Mouse (Mus musculus) activated CD4-positive, CD25-positive, alpha-beta regulatory T cell, adult 9 weeks (primary cell): ENCODE results near the gene Serpinb3d. TPM values are rescaled to one million over a fixed set of nuclear protein-coding genes. Genes with fewer than 3 reads are reported as not detected.

ENCODE experiments used
- polyA plus RNA-seq: library from polyadenylated mRNA; unstranded; fragments of 100-300 nt; shearing (Covaris generic); gene quantifications from one replicate; pipeline ENCODE4 v1.2.1, GENCODE M21; 2017

Gene Serpinb3d
- not detected for polyA plus RNA-seq

DNA sequence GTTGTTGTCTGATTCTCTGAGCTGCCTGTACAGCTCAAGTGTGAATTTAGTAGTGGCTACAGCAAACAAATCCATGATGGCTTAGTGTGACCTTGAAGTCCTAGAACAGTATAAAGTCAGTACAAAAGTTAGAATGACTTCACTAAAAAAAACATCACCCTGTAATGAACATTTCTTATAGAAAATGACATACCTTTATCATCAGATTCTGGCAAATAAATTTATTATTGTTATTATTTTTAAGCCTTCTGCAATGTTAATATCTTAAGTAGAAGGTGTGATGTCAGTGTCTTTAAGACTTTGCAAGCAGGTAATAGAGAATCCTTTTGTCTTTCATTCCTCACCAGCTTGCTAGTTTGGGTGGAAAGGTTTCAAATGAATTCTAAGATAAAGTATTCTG, at the start of gene Serpinb3d:
Serpinb3d (minus strand) TSS at position 101 of the 400 bp plus-strand sequence.

DNA sequence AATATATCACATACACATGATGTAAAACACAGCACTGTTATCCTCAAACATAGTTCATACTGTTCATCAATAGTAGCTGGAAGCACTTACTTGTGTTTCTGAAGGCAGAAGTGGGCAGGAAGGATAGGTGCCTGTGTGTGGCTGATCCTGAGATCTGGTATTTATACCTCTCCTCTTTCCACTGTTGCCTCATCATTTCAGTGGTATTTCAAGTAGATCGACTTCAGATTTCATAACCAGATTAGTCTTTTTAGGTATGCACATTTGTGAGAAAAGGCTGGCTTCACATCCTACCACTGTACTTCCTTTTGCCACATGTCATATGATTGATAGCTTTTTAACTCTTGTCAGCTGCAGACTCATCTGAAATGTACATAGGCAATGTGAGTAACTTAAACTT, 31.1 kb downstream of the Serpinb3d start, which contains the start of gene Serpinb3a:
Serpinb3a (minus strand) TSS at position 101 of the 400 bp plus-strand sequence.

Other genes with a start within 250 kb of the Serpinb3d start
- gene Serpinb5, start 222.3 kb downstream of the Serpinb3d start, polyA plus RNA-seq, result not detected
- gene Serpinb12, start 149.1 kb downstream of the Serpinb3d start, polyA plus RNA-seq, result not detected
- gene Serpinb13, start 102.5 kb downstream of the Serpinb3d start, polyA plus RNA-seq, result not detected
- not detected for gene Serpinb3a, start 31.2 kb downstream of the Serpinb3d start, polyA plus RNA-seq
- gene Serpinb3b, start 194.9 kb upstream of the Serpinb3d start, polyA plus RNA-seq, result not detected
- gene Serpinb3c, start 194.9 kb upstream of the Serpinb3d start, polyA plus RNA-seq, result not detected